8 mouse cellular contexts compared by ENCODE assay signal in genomic region chr11:95024439-95025184, GRCm38 (mm10). TPM values are rescaled to one million over a fixed set of nuclear protein-coding genes. Genes with fewer than 3 reads are reported as not detected.
DNase-seq lines count a peak whose midpoint lies in the region; ATAC-seq lines count a peak whose summit lies in the region.
"Had no signal": no experiment of that assay in that cellular context is flagged by ENCODE, and none has a peak within 500 bp of the region (broad histone marks: within the 10 kb centered on the region; RNA-seq: fewer than 3 reads in every experiment).

No protein-coding gene starts in this region.

- no peaks in the 10 kb centered on the region for H3K4me1 ChIP-seq in midbrain, embryonic 12.5 days
- peaks cover 26% of the 10 kb centered on the region for H3K4me1 ChIP-seq in midbrain, embryonic 13.5 days (replicated peaks)
- peaks cover 30% of the 10 kb centered on the region for H3K4me1 ChIP-seq in hindbrain, embryonic 15.5 days (replicated peaks)
- H3K4me1 ChIP-seq in neural tube, embryonic 15.5 days: peaks cover 11% of the 10 kb centered on the region
- H3K4me1 ChIP-seq in intestine, embryonic 15.5 days (replicated peaks): 0 out of 2 replicates have a peak, but pooled peaks cover 3% of the 10 kb centered on the region

- H3K4me3 ChIP-seq in midbrain, embryonic 12.5 days: no peak overlapping the region
- no peak overlapping the region for H3K4me3 ChIP-seq in midbrain, embryonic 13.5 days (replicated peaks)
- H3K4me3 ChIP-seq in hindbrain, embryonic 15.5 days: no peak overlapping the region
- no peak overlapping the region for H3K4me3 ChIP-seq in neural tube, embryonic 15.5 days (replicated peaks)
- no peak overlapping the region for H3K4me3 ChIP-seq in intestine, embryonic 15.5 days (replicated peaks)
- H3K4me3 ChIP-seq: liver, embryonic 15.5 days had no signal

- peaks cover 67% of the 10 kb centered on the region for H3K36me3 ChIP-seq in midbrain, embryonic 12.5 days
- peaks cover 67% of the 10 kb centered on the region for H3K36me3 ChIP-seq in midbrain, embryonic 13.5 days
- H3K36me3 ChIP-seq in hindbrain, embryonic 15.5 days: peaks cover 58% of the 10 kb centered on the region
- peaks cover 64% of the 10 kb centered on the region for H3K36me3 ChIP-seq in neural tube, embryonic 15.5 days
- peaks cover 7% of the 10 kb centered on the region for H3K36me3 ChIP-seq in intestine, embryonic 15.5 days

- DNase-seq in cerebellum, adult 9-11 months: peak; percentile 96
- DNase-seq in testis, postnatal 10 days (ENCODE audit: low spot score): no peak

- no peak overlapping the region for H3K4me2 ChIP-seq in midbrain, embryonic 12.5 days (replicated peaks)
- no peak overlapping the region for H3K4me2 ChIP-seq in midbrain, embryonic 13.5 days (replicated peaks)
- no peak overlapping the region for H3K4me2 ChIP-seq in hindbrain, embryonic 15.5 days
- no peak overlapping the region for H3K4me2 ChIP-seq in neural tube, embryonic 15.5 days
- H3K4me2 ChIP-seq in intestine, embryonic 15.5 days (replicated peaks): no peak overlapping the region
- H3K4me2 ChIP-seq: liver, embryonic 15.5 days had no signal

- peak overlapping the region; percentile 12 for H3K27ac ChIP-seq in midbrain, embryonic 12.5 days (replicated peaks)
- no peak overlapping the region; the same call in 1 of the 2 replicates for H3K27ac ChIP-seq in midbrain, embryonic 13.5 days
- H3K27ac ChIP-seq in hindbrain, embryonic 15.5 days (replicated peaks): peak overlapping the region; percentile 63
- H3K27ac ChIP-seq in neural tube, embryonic 15.5 days (replicated peaks): peak overlapping the region; percentile 60
- no peak overlapping the region for H3K27ac ChIP-seq in intestine, embryonic 15.5 days

- WGBS in midbrain, embryonic 12.5 days: 66% methylated on average over 29 of the region's 29 CpGs
- 69% methylated on average over 29 of the region's 29 CpGs for WGBS in midbrain, embryonic 13.5 days
- WGBS in hindbrain, embryonic 15.5 days: 55% methylated on average over 29 of the region's 29 CpGs
- 69% methylated on average over 29 of the region's 29 CpGs for WGBS in neural tube, embryonic 15.5 days
- WGBS in intestine, embryonic 15.5 days: 73% methylated on average over 29 of the region's 29 CpGs

- H3K9me3 ChIP-seq in midbrain, embryonic 12.5 days: no peaks in the 10 kb centered on the region
- H3K9me3 ChIP-seq in midbrain, embryonic 13.5 days: no peaks in the 10 kb centered on the region
- no peaks in the 10 kb centered on the region for H3K9me3 ChIP-seq in hindbrain, embryonic 15.5 days
- H3K9me3 ChIP-seq in neural tube, embryonic 15.5 days (replicated peaks): no peaks in the 10 kb centered on the region
- no peaks in the 10 kb centered on the region for H3K9me3 ChIP-seq in intestine, embryonic 15.5 days
- H3K9me3 ChIP-seq: liver, embryonic 15.5 days had no signal

- no peaks in the 10 kb centered on the region for H3K27me3 ChIP-seq in midbrain, embryonic 12.5 days
- H3K27me3 ChIP-seq in midbrain, embryonic 13.5 days: no peaks in the 10 kb centered on the region
- H3K27me3 ChIP-seq in hindbrain, embryonic 15.5 days: no peaks in the 10 kb centered on the region
- no peaks in the 10 kb centered on the region for H3K27me3 ChIP-seq in neural tube, embryonic 15.5 days (replicated peaks)
- H3K27me3 ChIP-seq in intestine, embryonic 15.5 days (replicated peaks): no peaks in the 10 kb centered on the region

- no peak for ATAC-seq in midbrain, embryonic 12.5 days (ENCODE audit: low FRiP score, low read depth)
- no peak for ATAC-seq in midbrain, embryonic 13.5 days
- no peak for ATAC-seq in hindbrain, embryonic 15.5 days (ENCODE audit: low FRiP score, low read depth)
- no peak for ATAC-seq in neural tube, embryonic 15.5 days (ENCODE audit: low FRiP score)
- no peak for ATAC-seq in intestine, embryonic 15.5 days

- H3K9ac ChIP-seq in midbrain, embryonic 12.5 days (replicated peaks): no peak overlapping the region
- H3K9ac ChIP-seq in midbrain, embryonic 13.5 days (replicated peaks): no peak overlapping the region
- no peak overlapping the region for H3K9ac ChIP-seq in hindbrain, embryonic 15.5 days
- no peak overlapping the region for H3K9ac ChIP-seq in neural tube, embryonic 15.5 days (replicated peaks)
- H3K9ac ChIP-seq in intestine, embryonic 15.5 days: no peak overlapping the region
- H3K9ac ChIP-seq: liver, embryonic 15.5 days had no signal

RNA-seq across cellular contexts. Expression of gene Samd14, which starts 14.9 kb away (rescaled TPM):
- 93.5 and 100 TPM in 2 replicates for polyA plus RNA-seq in midbrain, embryonic 12.5 days (2016; fragmentation: Nextera tagmentation; extraction: Ambion mirVana)
- polyA plus RNA-seq in midbrain, embryonic 13.5 days (2015; fragmentation: Nextera tagmentation; extraction: Ambion mirVana): 123 and 141 TPM in 2 replicates
- polyA plus RNA-seq in hindbrain, embryonic 15.5 days (2015; fragmentation: Nextera tagmentation; extraction: Ambion mirVana): 146 and 176 TPM in 2 replicates
- 139 and 167 TPM in 2 replicates for polyA plus RNA-seq in neural tube, embryonic 15.5 days (2015; fragmentation: Nextera tagmentation; extraction: Ambion mirVana)
- 15.0 and 15.3 TPM in 2 replicates for polyA plus RNA-seq in intestine, embryonic 15.5 days (2015; fragmentation: Nextera tagmentation; extraction: Ambion mirVana)

RNA-seq across cellular contexts. Expression of gene Pdk2, which starts 16.5 kb away (rescaled TPM):
- 19.1 and 22.7 TPM in 2 replicates for polyA plus RNA-seq in midbrain, embryonic 12.5 days (2016; fragmentation: Nextera tagmentation; extraction: Ambion mirVana)
- polyA plus RNA-seq in midbrain, embryonic 13.5 days (2015; fragmentation: Nextera tagmentation; extraction: Ambion mirVana): 21.4 and 24.7 TPM in 2 replicates
- 26.2 and 33.4 TPM in 2 replicates for polyA plus RNA-seq in hindbrain, embryonic 15.5 days (2015; fragmentation: Nextera tagmentation; extraction: Ambion mirVana)
- polyA plus RNA-seq in neural tube, embryonic 15.5 days (2015; fragmentation: Nextera tagmentation; extraction: Ambion mirVana): 24.9 and 27.1 TPM in 2 replicates
- 30.8 and 31.2 TPM in 2 replicates for polyA plus RNA-seq in intestine, embryonic 15.5 days (2015; fragmentation: Nextera tagmentation; extraction: Ambion mirVana)

RNA-seq across cellular contexts. Expression of gene Ppp1r9b, which starts 33.8 kb away (rescaled TPM):
- polyA plus RNA-seq in midbrain, embryonic 12.5 days (2016; fragmentation: Nextera tagmentation; extraction: Ambion mirVana): 15.7 and 17.7 TPM in 2 replicates
- 17.4 and 17.8 TPM in 2 replicates for polyA plus RNA-seq in midbrain, embryonic 13.5 days (2015; fragmentation: Nextera tagmentation; extraction: Ambion mirVana)
- 20.7 and 21.4 TPM in 2 replicates for polyA plus RNA-seq in hindbrain, embryonic 15.5 days (2015; fragmentation: Nextera tagmentation; extraction: Ambion mirVana)
- 18.8 TPM in 2 replicates for polyA plus RNA-seq in neural tube, embryonic 15.5 days (2015; fragmentation: Nextera tagmentation; extraction: Ambion mirVana)
- 6.8 and 8.1 TPM in 2 replicates for polyA plus RNA-seq in intestine, embryonic 15.5 days (2015; fragmentation: Nextera tagmentation; extraction: Ambion mirVana)

RNA-seq across cellular contexts. Expression of gene Sgca, which starts 48.5 kb away (rescaled TPM):
- polyA plus RNA-seq in midbrain, embryonic 12.5 days (2016; fragmentation: Nextera tagmentation; extraction: Ambion mirVana): not detected in 2 replicates
- 0.17 TPM in 1 of 2 replicates, not detected in the other for polyA plus RNA-seq in midbrain, embryonic 13.5 days (2015; fragmentation: Nextera tagmentation; extraction: Ambion mirVana)
- 0.19 TPM in 1 of 2 replicates, not detected in the other for polyA plus RNA-seq in hindbrain, embryonic 15.5 days (2015; fragmentation: Nextera tagmentation; extraction: Ambion mirVana)
- polyA plus RNA-seq in neural tube, embryonic 15.5 days (2015; fragmentation: Nextera tagmentation; extraction: Ambion mirVana): 0.77 and 1.4 TPM in 2 replicates
- 0.19 TPM in 1 of 2 replicates, not detected in the other for polyA plus RNA-seq in intestine, embryonic 15.5 days (2015; fragmentation: Nextera tagmentation; extraction: Ambion mirVana)

RNA-seq across cellular contexts. Expression of gene Itga3, which starts 52.0 kb away (rescaled TPM):
- polyA plus RNA-seq in midbrain, embryonic 12.5 days (2016; fragmentation: Nextera tagmentation; extraction: Ambion mirVana): 6.3 and 6.5 TPM in 2 replicates
- polyA plus RNA-seq in midbrain, embryonic 13.5 days (2015; fragmentation: Nextera tagmentation; extraction: Ambion mirVana): 6.6 and 8.8 TPM in 2 replicates
- 17.9 and 19.8 TPM in 2 replicates for polyA plus RNA-seq in hindbrain, embryonic 15.5 days (2015; fragmentation: Nextera tagmentation; extraction: Ambion mirVana)
- polyA plus RNA-seq in neural tube, embryonic 15.5 days (2015; fragmentation: Nextera tagmentation; extraction: Ambion mirVana): 17.7 and 20.3 TPM in 2 replicates
- 32.8 and 35.6 TPM in 2 replicates for polyA plus RNA-seq in intestine, embryonic 15.5 days (2015; fragmentation: Nextera tagmentation; extraction: Ambion mirVana)

Comparison
In these comparisons a context has a peak if more than half of its experiments do, and no peak if none do; other contexts are left out.
1. H3K27ac ChIP-seq: peak in midbrain, embryonic 12.5 days (single experiment), hindbrain, embryonic 15.5 days (single experiment) and neural tube, embryonic 15.5 days (single experiment); none in midbrain, embryonic 13.5 days (single experiment) and intestine, embryonic 15.5 days (single experiment).